Mouse (Mus musculus): ENCODE measurements at regions not wholly inside any gene's neighbourhood (a gene's known extent, or its start where the extent isn't known, plus 50 kb on each side); places are given as distances from the start of the nearest gene placed in this dataset.

GRCm38 (mm10) chr6:100117084-100117483 lies 170.2 kb downstream of the Rybp start:
- TF ChIP-seq MAX (IDR thresholded peaks at IDR 0.05; ENCODE audit: low read length) (no peak), CTCF (IDR thresholded peaks at IDR 0.05 in 2 of 3, conservative IDR thresholded peaks at IDR 0.05 in 1 of 3; ENCODE audit: control insufficient read depth in 1 of 3, insufficient read depth in 1 of 3, low read depth in 2 of 3, low read length in 3 of 3, poor library complexity in 1 of 3, severe bottlenecking in 1 of 3) (no peak), NRF1 (IDR thresholded peaks at IDR 0.05; ENCODE audit: insufficient read depth, low read depth, low read length, poor library complexity, severe bottlenecking) (no peak), ZNF384 (IDR thresholded peaks at IDR 0.05; ENCODE audit: low read depth, low read length) (no peak), POLR2A (IDR thresholded peaks at IDR 0.05; ENCODE audit: control insufficient read depth in 1 of 2, insufficient read depth in 1 of 2, low read depth in 1 of 2, low read length in 2 of 2, poor library complexity in 1 of 2) (no peak), GATA1 (IDR thresholded peaks at IDR 0.05; ENCODE audit: low read depth, low read length) (no peak), ELF1 (IDR thresholded peaks at IDR 0.05; ENCODE audit: low read depth, low read length) (no peak), MEF2A (IDR thresholded peaks at IDR 0.05; ENCODE audit: extremely low read depth, insufficient replicate concordance, low read depth, low read length, poor library complexity, severe bottlenecking) (no peak), MXI1 (IDR thresholded peaks at IDR 0.05; ENCODE audit: low read depth, low read length) (no peak), USF1 (IDR thresholded peaks at IDR 0.05; ENCODE audit: low read depth, low read length) (no peak), MAZ (IDR thresholded peaks at IDR 0.05; ENCODE audit: low read depth, low read length) (no peak), EP300 (IDR thresholded peaks at IDR 0.05; ENCODE audit: low read depth in 1 of 2, low read length in 2 of 2) (no peak)

Measured in MEL (cell line).